Mouse (Mus musculus) MEL-GATA-1-ER (cell line): ENCODE measurements around the gene Cdca8.
"Not testable (repeated sequence)": the region's sequence is repeated elsewhere in the genome, so short reads cannot be mapped to it uniquely, and the experiment has no call there.

Source experiments
- DNase-seq: peaks from one replicate; pipeline ENCODE4 v3.0.0-alpha.2; 2012; ENCODE audit warnings: low read depth; ENCODE audit errors: extremely low read depth

Gene Cdca8

DNA sequence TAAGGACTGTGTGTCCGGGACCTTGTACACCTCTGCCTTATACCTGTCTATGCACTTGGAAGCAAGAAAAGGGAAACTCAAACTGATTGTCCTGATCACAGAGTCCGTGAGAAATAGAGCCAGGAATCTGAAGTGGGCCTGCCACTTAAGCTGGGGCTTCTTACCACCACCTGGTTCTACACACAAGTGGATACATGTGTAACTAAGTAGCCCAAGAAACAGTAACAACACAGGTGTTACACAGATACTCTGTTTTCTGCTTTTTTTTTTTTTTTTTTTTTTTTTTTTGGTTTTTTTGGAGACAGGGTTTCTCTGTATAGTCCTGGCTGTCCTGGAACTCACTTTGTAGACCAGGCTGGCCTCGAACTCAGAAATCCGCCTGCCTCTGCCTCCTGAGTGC, at the start of gene Cdca8:
TSS of gene Cdca8 (minus strand) at position 101 of the 400 bp plus-strand sequence.
- not testable (repeated sequence) for DNase-seq

GRCm38 (mm10) chr4:124988382-124988781, 49.3 kb upstream of the Cdca8 start:
- DNase-seq: no peak

DNA sequence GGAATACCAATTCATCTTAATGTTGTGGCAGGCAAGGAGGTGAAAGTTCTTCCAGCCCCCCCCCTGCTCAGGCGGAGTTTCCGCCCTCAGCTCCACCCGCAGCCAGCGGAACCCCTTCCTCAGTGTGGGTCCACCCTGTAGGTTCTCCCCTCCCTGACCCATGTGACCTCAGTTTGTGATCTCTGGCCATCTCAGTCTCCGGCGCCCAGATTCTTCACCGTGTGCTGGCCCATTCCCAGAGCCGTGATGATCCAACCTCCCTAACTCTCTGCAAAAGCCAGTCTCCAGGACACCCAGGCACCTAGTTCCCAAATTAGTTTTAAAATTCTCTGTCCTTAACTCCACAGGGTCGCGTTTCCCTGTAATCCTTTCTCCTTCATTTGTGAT, 48.6 kb upstream of the Cdca8 start:
- DNase-seq: no peak

GRCm38 (mm10) chr4:124986739-124987710, 47.9 kb upstream of the Cdca8 start:
- no peak for DNase-seq

DNA sequence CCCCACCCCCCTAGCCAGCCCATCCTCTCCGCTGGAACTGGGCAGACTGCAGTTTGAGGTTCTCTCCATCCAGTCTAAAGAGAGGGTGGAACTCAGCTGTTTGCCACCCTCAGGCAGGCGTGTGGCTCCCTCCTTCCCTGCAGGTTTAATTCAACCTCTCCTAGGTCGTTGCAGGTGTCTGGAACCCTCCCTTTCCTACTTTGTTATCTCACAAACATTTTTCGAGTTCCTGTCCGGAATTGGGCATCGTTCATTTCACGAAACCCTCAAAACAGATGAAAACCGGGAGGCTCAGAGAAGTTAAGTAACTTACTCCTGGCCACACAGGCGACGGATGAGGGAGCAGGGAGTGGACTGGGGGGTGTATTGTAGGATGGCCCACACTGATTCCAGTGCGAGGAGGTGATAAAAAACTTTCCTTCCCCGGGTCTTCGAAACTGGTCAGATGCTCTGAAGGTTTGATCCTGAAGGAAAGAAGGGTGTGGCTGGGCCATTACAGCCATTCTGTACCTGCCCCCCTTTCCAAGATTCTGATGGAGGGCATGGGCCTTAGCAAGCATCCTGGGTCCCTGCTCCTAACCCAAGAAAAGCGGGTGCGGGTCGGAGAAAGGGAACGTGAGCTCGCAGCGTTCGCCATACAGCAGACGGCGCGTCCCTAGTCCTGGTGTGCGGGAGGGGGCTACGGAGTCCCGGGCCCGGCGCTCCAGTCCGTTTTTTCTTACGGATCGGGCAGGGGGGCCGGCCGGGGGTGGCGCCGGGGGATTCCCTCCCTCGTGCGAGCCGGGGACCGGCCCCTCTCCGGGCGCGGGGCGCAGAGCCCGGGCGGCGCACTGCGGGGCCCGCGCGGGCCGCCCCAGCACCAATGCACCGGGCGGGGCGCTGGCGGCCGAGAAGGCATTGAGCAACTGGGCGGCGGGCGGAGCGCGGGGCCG, 46.8 kb upstream of the Cdca8 start, which contains the start of gene Rspo1:
TSS of gene Rspo1 (plus strand) at position 760 of the 932 bp plus-strand sequence.
- no peak for DNase-seq

DNA sequence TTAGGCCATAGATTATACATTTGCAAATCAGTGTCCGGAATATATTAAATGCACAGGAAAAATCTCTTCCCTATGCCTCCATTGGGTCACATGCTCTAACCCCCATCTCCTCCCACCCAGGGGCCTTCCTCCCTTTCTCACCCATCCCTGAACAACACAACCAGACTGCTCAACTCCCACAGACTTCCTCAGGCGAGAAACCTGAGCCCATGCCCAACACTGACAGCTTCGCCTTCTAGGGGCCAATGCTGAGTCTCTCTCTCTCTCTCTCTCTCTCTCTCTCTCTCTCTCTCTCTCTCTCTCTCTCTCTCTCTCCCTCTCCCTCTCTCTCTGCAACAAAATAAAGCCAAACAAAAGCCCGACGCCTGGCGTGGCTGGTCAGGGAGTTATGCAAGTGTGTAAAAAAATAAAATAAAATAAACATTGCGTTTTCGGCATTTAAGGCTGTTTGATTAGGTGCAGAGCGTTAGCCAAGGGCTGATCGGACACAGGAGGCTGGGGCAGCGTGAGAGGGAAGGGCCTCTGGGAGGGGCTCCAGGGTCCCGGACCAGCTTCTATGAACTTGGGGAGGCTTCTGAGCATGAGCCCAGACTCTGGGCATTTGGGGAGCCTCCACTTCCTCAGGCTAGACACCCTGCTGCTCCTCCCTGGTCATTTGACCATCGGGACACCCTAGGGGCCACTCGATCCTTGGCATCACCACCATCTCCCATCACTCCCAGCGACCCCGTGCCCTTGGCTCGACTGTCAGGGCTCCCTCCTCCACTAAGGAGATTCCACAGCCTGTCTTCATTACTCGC, 46.0 kb upstream of the Cdca8 start:
- no peak for DNase-seq

DNA sequence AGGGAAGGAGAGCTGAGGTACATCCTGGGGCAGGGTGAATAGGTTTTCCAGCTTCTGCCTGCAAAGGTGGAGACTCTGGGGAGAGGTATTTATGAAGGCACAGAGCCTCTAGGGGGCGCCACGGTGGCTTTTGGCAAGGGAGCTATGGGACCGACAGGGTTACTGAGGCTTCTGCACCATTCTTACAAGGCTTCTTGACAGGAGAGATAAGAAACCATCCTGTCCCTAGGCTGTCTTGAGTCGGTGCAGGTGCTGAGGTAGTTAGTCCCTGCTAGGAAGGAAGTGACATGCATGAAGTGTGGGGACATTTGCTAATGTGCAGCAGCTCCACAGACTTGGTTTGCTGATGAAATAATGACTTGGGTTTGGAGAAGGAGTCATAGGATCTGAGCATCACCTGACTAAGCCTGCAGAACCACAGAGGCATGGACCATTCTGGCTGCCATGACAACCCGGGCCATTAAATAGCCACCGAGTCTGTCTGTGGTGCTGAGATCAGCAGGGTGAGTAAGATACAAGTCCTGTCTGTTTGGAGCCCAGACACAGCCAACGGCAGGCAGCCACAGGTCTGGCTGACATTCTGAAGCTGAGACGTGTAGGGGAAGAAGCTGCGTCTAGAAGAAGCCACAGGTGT, 44.9 kb upstream of the Cdca8 start:
- peak; percentile 33 for DNase-seq

DNA sequence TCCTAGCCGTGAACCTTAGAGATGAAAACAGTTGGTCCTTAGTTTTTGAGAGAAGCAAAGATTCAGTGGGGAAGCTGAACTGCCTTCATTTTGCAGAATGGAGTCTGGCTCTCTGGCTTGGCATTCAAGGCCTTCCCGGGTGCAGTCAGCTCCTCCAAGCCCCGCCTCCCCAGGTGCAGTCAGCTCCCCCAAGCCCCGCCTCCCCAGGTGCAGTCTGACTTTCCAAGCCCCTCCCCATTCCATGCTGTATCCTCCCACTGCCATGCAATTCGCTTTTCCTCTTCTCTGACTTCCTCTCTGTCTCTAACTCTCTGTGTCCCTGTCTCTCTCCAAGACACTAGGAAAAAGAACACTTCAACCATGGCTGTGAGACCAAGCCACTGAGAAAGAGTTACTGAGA, 39.1 kb upstream of the Cdca8 start:
- no peak for DNase-seq

DNA sequence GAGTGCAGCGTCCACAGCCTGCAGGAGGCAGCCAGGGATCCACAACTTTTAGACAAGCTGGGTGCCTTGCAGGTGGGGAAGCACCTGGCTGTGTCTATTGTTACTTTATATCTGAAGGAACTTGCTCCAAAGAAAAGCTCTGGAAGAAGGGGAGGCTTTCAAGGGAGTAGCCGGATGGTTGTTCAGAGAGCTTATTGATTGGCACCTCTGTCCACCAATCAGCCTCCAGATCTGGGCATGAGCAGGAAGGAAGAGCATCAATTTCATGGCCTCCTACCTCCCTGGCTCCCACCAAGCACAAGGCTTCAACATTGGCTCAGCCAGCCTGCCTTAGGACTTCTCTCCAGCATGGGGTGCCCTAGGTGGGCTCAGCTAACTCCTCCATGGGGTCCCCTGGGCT, 34.2 kb upstream of the Cdca8 start:
- peak; percentile 15 for DNase-seq

DNA sequence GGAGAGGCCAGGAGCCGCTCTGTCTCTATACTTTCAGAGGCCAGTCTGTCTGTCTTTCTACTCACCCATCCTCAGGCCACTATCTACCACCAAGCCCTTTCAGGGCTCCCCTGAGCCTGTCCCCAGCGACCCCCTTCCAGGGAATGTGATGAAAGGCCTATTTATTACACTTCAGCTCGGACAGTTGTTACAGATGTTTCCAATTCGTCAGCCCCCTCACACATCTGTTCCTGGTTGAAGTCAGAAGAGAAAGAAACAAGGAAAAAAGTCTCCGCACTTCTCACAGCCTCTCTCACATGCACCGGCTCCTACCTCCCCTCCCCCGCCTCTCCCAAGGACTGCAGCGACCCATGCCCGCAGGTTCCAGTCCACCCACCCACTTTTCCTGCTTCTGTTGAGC, 33.2 kb upstream of the Cdca8 start:
- DNase-seq: no peak

GRCm38 (mm10) chr4:124971094-124971493, 32.0 kb upstream of the Cdca8 start:
- DNase-seq: no peak

GRCm38 (mm10) chr4:124970677-124971076, 31.6 kb upstream of the Cdca8 start:
- no peak for DNase-seq

GRCm38 (mm10) chr4:124970194-124970593, 31.1 kb upstream of the Cdca8 start:
- no peak for DNase-seq

DNA sequence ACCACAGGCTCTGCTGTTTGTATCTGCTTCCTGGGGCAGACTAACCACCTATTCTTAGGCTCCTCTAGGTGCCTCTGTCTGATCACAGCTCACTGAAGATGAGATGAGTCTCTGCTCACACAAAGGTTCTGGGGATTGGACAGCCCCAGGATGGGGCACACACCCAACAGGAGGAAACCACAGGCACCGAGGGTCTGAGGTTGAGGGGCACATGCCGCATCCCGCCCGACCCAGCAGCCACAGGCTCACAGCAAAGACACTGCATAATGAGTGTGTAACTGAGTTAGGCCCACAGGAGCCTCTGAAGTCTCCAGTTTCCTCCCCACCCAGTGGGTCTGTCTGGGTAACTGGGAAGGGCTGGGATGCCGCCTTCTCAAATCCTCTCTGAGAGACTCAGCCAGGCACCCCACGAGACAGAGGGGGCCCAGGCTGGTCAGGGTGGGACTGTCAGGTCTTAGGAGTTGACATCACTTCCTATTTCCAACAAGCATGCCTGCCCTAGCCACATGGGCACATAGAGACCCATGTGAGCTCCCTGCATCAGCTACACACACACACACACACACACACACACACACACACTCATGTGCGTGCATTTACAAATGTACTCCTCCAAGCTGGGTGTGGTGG, 30.2 kb upstream of the Cdca8 start:
- DNase-seq: no peak

- DNase-seq: no peak
Measured at GRCm38 (mm10) chr4:124968711-124969110, 29.6 kb upstream of the Cdca8 start.

DNA sequence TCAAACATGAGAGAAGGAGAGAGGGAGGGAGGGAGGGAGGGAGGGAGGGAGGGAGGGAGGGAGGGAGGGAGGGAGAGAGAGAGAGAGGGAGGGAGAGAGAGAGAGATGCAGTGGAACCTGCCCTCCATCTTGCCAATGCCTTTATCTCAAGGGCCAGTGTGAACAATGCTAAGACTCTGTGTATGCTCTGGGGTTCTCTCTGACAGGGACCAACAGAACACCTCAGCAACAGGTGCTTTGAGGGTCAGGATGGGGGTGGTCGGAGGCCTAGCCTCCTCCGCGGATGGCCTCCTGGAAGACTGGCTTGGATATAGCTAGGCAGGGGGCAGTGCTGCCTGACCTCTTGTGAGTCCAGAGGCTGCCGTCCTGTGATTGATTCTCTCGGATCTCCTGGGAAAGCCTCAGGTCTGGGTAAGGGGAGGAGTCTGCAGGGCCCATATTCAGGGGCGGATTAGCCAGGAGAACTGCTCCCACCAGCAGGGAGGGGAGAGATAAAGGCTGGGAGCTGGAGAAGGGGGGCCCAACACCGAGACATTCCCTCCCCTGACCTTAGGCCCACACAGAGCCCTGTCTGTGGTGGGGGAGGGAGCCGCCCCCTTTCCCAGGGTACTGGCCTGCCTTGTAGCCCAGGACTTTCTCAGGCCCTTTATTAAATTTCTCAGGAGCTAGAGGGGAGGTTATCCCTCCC, 25.9 kb upstream of the Cdca8 start:
- no peak for DNase-seq

DNA sequence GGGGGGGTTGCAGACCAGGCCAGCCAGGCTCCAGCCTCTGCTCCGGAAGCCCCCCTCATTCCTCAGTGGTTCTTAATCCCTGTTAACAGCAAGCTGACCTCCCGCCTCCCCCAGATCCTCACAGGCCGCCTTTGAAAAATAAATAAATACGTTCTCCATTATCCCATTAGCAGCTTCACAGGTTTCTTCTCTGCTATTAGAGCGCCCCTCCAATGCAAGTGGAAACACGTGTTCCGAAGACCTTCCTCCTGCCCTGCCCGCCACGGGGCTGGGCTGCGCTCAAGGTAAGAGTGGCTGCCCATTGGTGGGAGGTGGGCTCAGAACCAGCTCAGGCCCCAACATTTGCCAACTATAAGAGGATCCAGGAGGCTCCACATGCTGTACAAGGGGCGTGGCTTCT, 23.5 kb upstream of the Cdca8 start:
- DNase-seq: no peak

- no peak for DNase-seq
Measured at GRCm38 (mm10) chr4:124960940-124961339, 21.8 kb upstream of the Cdca8 start.

GRCm38 (mm10) chr4:124959062-124959461, 20.0 kb upstream of the Cdca8 start:
- DNase-seq: no peak

DNA sequence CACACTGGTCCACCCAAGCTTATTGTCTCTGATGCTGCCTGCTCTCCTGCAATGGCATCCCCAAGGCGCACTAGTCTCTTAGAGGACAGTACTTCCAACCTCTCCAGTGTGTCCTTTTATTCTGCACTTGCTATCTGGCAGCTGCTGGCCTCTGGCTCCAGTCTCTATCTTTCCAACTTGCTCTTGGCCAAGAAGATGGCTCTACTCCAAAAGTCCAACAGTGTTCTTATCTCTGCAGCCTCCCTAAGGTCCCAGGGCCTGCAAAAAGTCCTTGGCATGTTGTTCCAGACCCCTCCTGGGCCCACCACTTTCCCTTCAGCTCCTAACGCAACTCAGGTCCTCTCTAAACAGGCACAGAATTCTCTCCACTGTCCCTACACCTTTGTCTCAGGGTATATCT, 18.2 kb upstream of the Cdca8 start:
- no peak for DNase-seq
